Mouse (Mus musculus) MEL (cell line): ENCODE measurements around the gene Prrg2. TPM values are rescaled to one million over a fixed set of nuclear protein-coding genes. Genes with fewer than 3 reads are reported as not detected.

Experiments
- DNase-seq: peaks from one replicate; pipeline ENCODE4 v3.0.0; 2011; ENCODE audit warnings: low read depth, low spot score
- H3K27ac ChIP-seq: 2 replicates; pipeline ENCODE4 v1.5.1; 2012; ENCODE audit warnings: low read depth, mild to moderate bottlenecking, control low read depth, low read length, moderate library complexity; ENCODE audit not compliant: control insufficient read depth
- H3K27me3 ChIP-seq, 2 experiments: fragments of 150-350 bp in 1 of 2; sonication (generic) in 1 of 2; 2 replicates each; pipeline ENCODE4 v1.6.1; 2012; ENCODE audit warnings: low read length in 2 of 2, mild to moderate bottlenecking in 2 of 2, improper control_type of control experiment in 1 of 2, moderate library complexity in 1 of 2; ENCODE audit not compliant: insufficient read depth in 2 of 2, control insufficient read depth in 1 of 2
- H3K36me3 ChIP-seq, 2 experiments: 2 replicates each; pipeline ENCODE4 v1.6.1; 2012 to 2014; ENCODE audit warnings: low read length in 2 of 2, improper control_type of control experiment in 1 of 2, inconsistent platforms in 1 of 2, mild to moderate bottlenecking in 1 of 2; ENCODE audit not compliant: insufficient read depth in 2 of 2, control insufficient read depth in 1 of 2
- H3K4me1 ChIP-seq, 2 experiments: fragments of 150-350 bp in 1 of 2; sonication (generic) in 1 of 2; 2 replicates each; pipeline ENCODE4 v1.6.1; 2012; ENCODE audit warnings: low read length in 2 of 2, improper control_type of control experiment in 1 of 2, mild to moderate bottlenecking in 1 of 2; ENCODE audit not compliant: insufficient read depth in 2 of 2, control insufficient read depth in 1 of 2
- H3K4me3 ChIP-seq, 2 experiments: fragments of 150-350 bp in 1 of 2; sonication (generic) in 1 of 2; 2 replicates each; pipeline ENCODE4 v1.5.1; 2012; ENCODE audit warnings: low read depth in 2 of 2, low read length in 2 of 2, mild to moderate bottlenecking in 2 of 2, moderate library complexity in 2 of 2, control low read depth in 1 of 2, improper control_type of control experiment in 1 of 2; ENCODE audit not compliant: control insufficient read depth in 1 of 2, insufficient read depth in 1 of 2
- H3K79me2 ChIP-seq: 2 replicates; pipeline ENCODE4 v1.6.1; 2012; ENCODE audit warnings: mild to moderate bottlenecking, low read length, moderate library complexity; ENCODE audit not compliant: control insufficient read depth, poor library complexity, insufficient read depth
- H3K9ac ChIP-seq: 2 replicates; pipeline ENCODE4 v1.6.1; 2012; ENCODE audit warnings: low read depth, mild to moderate bottlenecking, control low read depth, low read length, moderate library complexity; ENCODE audit not compliant: control insufficient read depth, poor library complexity, severe bottlenecking
- H3K9me3 ChIP-seq: fragments of 150-350 bp; sonication (generic); replicated peaks from 2 replicates; pipeline ENCODE4 v1.6.1; 2012; ENCODE audit warnings: mild to moderate bottlenecking, low read length, improper control_type of control experiment, moderate library complexity; ENCODE audit not compliant: insufficient read depth
- CHD1 ChIP-seq: IDR thresholded peaks from 2 replicates; pipeline ENCODE4 v1.6.1; 2012; ENCODE audit warnings: low read depth, mild to moderate bottlenecking, inconsistent platforms, low read length, improper control_type of control experiment
- CHD2 ChIP-seq: IDR thresholded peaks from 2 replicates; pipeline ENCODE4 v1.6.1; 2011; ENCODE audit warnings: low read length, improper control_type of control experiment
- CTCF ChIP-seq, 3 experiments: IDR thresholded peaks in 2 of 3; conservative IDR thresholded peaks in 1 of 3; 2 replicates each; pipeline ENCODE4 v1.5.1; 2011 to 2012; ENCODE audit warnings: low read length in 3 of 3, low read depth in 2 of 3, mild to moderate bottlenecking in 2 of 3, improper control_type of control experiment in 1 of 3, inconsistent platforms in 1 of 3, mixed read lengths in 1 of 3, moderate library complexity in 1 of 3; ENCODE audit not compliant: control insufficient read depth in 1 of 3, insufficient read depth in 1 of 3, poor library complexity in 1 of 3, severe bottlenecking in 1 of 3
- EP300 ChIP-seq, 2 experiments: IDR thresholded peaks; 2 replicates each; pipeline ENCODE4 v1.6.1; 2011; ENCODE audit warnings: improper control_type of control experiment in 2 of 2, low read length in 2 of 2, low read depth in 1 of 2, mild to moderate bottlenecking in 1 of 2
- ETS1 ChIP-seq: IDR thresholded peaks from 2 replicates; pipeline ENCODE4 v1.6.1; 2012; ENCODE audit warnings: low read depth, mild to moderate bottlenecking, inconsistent platforms, low read length, improper control_type of control experiment, moderate library complexity
- GABPA ChIP-seq: IDR thresholded peaks from 2 replicates; pipeline ENCODE4 v1.6.1; 2012; ENCODE audit warnings: low read depth, mild to moderate bottlenecking, inconsistent platforms, low read length, improper control_type of control experiment, moderate library complexity
- HCFC1 ChIP-seq: IDR thresholded peaks from 2 replicates; pipeline ENCODE4 v1.6.1; 2012; ENCODE audit warnings: low read depth, mild to moderate bottlenecking, inconsistent platforms, low read length, improper control_type of control experiment, moderate library complexity
- KAT2A ChIP-seq: conservative IDR thresholded peaks from 2 replicates; pipeline ENCODE4 v1.6.1; 2012; ENCODE audit warnings: low read depth, low read length, improper control_type of control experiment, inconsistent platforms
- MAFK ChIP-seq: IDR thresholded peaks from 2 replicates; pipeline ENCODE4 v1.6.1; 2011; ENCODE audit warnings: low read depth, mild to moderate bottlenecking, low read length, improper control_type of control experiment, borderline replicate concordance
- MXI1 ChIP-seq: IDR thresholded peaks from 2 replicates; pipeline ENCODE4 v1.6.1; 2011; ENCODE audit warnings: mild to moderate bottlenecking, low read depth, low read length, improper control_type of control experiment
- MYB ChIP-seq: IDR thresholded peaks from 2 replicates; pipeline ENCODE4 v1.6.1; 2011; ENCODE audit warnings: mild to moderate bottlenecking, low read depth, low read length, improper control_type of control experiment
- MYC ChIP-seq: IDR thresholded peaks from 2 replicates; pipeline ENCODE4 v1.6.1; 2011; ENCODE audit warnings: low read depth, mild to moderate bottlenecking, low read length, improper control_type of control experiment, moderate library complexity
- NELFE ChIP-seq: IDR thresholded peaks from 2 replicates; pipeline ENCODE4 v1.6.1; 2011; ENCODE audit warnings: low read depth, low read length, improper control_type of control experiment
- NRF1 ChIP-seq: IDR thresholded peaks from 2 replicates; pipeline ENCODE4 v1.6.1; 2014; ENCODE audit warnings: low read depth, mild to moderate bottlenecking, inconsistent platforms, low read length, improper control_type of control experiment, moderate library complexity; ENCODE audit not compliant: poor library complexity, insufficient read depth, severe bottlenecking
- POLR2A ChIP-seq, 2 experiments: IDR thresholded peaks; 2 replicates each; pipeline ENCODE4 v1.6.1; 2011 to 2012; ENCODE audit warnings: low read length in 2 of 2, mild to moderate bottlenecking in 2 of 2, control low read depth in 1 of 2, improper control_type of control experiment in 1 of 2, low read depth in 1 of 2, moderate library complexity in 1 of 2; ENCODE audit not compliant: control insufficient read depth in 1 of 2, insufficient read depth in 1 of 2, poor library complexity in 1 of 2
- POLR2AphosphoS5 ChIP-seq: IDR thresholded peaks from 2 replicates; pipeline ENCODE4 v1.6.1; 2012; ENCODE audit warnings: low read depth, borderline replicate concordance, mild to moderate bottlenecking, inconsistent platforms, low read length, moderate library complexity, mixed read lengths
- RAD21 ChIP-seq: IDR thresholded peaks from 2 replicates; pipeline ENCODE4 v1.6.1; 2011; ENCODE audit warnings: mild to moderate bottlenecking, low read depth, low read length, improper control_type of control experiment
- RCOR1 ChIP-seq: IDR thresholded peaks from 2 replicates; pipeline ENCODE4 v1.6.1; 2012; ENCODE audit warnings: low read depth, mild to moderate bottlenecking, inconsistent platforms, low read length, improper control_type of control experiment
- SMC3 ChIP-seq: IDR thresholded peaks from 2 replicates; pipeline ENCODE4 v1.6.1; 2011; ENCODE audit warnings: low read depth, low read length, improper control_type of control experiment
- UBTF ChIP-seq: IDR thresholded peaks from 2 replicates; pipeline ENCODE4 v1.6.1; 2012; ENCODE audit warnings: low read depth, mild to moderate bottlenecking, inconsistent platforms, low read length, improper control_type of control experiment, moderate library complexity, borderline replicate concordance; ENCODE audit not compliant: insufficient read depth
- ZKSCAN1 ChIP-seq: IDR thresholded peaks from 2 replicates; pipeline ENCODE4 v1.6.1; 2012; ENCODE audit warnings: low read depth, mild to moderate bottlenecking, inconsistent platforms, low read length, improper control_type of control experiment, moderate library complexity
- ZNF384 ChIP-seq: IDR thresholded peaks from 2 replicates; pipeline ENCODE4 v1.6.1; 2012; ENCODE audit warnings: low read depth, mild to moderate bottlenecking, inconsistent platforms, low read length, improper control_type of control experiment
- polyA plus RNA-seq, 2 experiments: library from polyadenylated mRNA; stranded (reverse) in 1 of 2; unstranded in 1 of 2; fragments of >175 nt in 1 of 2; fragments of >200 nt in 1 of 2; gene quantifications; 2 replicates each; pipeline versions ENCODE4 v1.2.1 to v1.2.4; 2012; ENCODE audit warnings: low replicate concordance in 2 of 2, low read depth in 1 of 2; ENCODE audit not compliant: insufficient read length in 2 of 2, insufficient read depth in 1 of 2, missing spikeins in 1 of 2
- total RNA-seq: library from RNA; depleted of rRNA; stranded (reverse); fragments of 300-350 nt; gene quantifications from 2 replicates; pipeline ENCODE4 v1.2.3, GENCODE M21; 2012

Gene Prrg2
- total and polyA plus RNA-seq, 3 experiments = 7.5 to 16.9 TPM; not detected in 1

DNA sequence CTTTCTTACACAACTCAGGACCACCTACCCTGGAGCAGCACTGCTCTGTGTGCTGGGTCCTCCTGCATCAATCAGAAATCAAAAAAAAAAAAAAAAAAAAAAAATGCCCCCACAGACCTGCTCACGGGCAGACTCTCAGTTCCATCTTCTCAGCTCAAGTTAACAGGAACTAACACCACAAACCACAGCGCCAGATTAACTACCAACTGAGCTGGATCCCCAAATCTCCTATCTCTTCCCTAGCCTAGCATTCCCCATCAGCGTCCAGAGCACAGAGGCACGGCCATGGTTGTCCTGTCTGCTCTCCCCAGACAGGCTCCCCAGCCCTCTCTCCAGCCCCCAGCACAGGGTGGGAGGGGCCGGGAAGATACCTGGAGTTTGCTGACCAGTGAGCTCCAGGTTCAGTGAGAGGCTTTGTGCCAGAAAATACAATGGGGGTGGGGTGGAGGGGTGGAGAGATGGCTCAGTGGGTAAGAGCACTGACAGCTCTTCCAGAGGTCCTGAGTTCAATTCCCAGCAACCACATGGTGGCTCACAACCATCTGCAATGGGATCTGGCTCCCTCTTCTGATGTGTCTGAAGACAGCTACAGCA is 44.7 kb upstream of the Prrg2 start:
- Histone ChIP-seq H3K27ac (no peak overlapping the region), H3K4me1 (peaks cover 2 to 15% of the 10 kb centered on the region in 2 experiments; a peak in 3 of 4 replicates), H3K9me3 (no peaks in the 10 kb centered on the region), H3K79me2 (no peaks in the 10 kb centered on the region), H3K9ac (no peak overlapping the region), H3K4me3 (no peak overlapping the region), H3K27me3 (no peaks in the 10 kb centered on the region), H3K36me3 (no peaks in the 10 kb centered on the region; a peak in 1 of 4 replicates)
- no peak for TF ChIP-seq RAD21
- no peak for TF ChIP-seq GABPA
- TF ChIP-seq EP300 (IDR thresholded peaks at IDR 0.05; ENCODE audit: low read depth in 1 of 2, low read length in 2 of 2) = no peak
- TF ChIP-seq ETS1 = no peak
- no peak for TF ChIP-seq NRF1
- TF ChIP-seq POLR2A (IDR thresholded peaks at IDR 0.05; ENCODE audit: control insufficient read depth in 1 of 2, insufficient read depth in 1 of 2, low read depth in 1 of 2, low read length in 2 of 2, poor library complexity in 1 of 2) = no peak
- no peak for TF ChIP-seq HCFC1
- TF ChIP-seq RCOR1 = peak; percentile 51; the same call in 1 of the 2 replicates
- no peak for TF ChIP-seq CHD2
- no peak; the same call in 1 of the 2 replicates for TF ChIP-seq SMC3
- TF ChIP-seq MYC = no peak
- no peak for TF ChIP-seq MAFK
- TF ChIP-seq ZNF384 = peak; percentile 90
- TF ChIP-seq NELFE = no peak
- TF ChIP-seq CHD1 = no peak
- DNase-seq = peak; percentile 50

DNA sequence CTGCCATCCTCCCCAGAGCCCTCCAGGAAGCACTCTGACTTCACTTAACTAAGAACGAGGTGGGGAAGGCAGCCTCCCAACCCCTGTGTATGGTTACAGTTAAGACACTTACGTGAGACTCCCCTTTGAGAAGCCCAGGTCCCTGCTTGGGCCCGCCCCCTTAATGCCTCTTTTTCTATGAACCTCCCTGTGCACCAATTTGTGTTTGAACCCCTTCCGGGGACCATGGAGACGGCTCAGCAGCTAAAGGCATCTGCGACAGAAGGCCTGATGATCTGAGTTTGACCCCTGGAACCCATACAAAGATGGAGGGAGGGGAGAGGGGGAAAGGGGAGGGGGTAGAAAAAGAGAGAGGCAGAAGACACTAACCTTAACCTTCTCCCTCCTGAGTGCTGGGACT is 44.0 kb upstream of the Prrg2 start:
- no peaks in the 10 kb centered on the region for H3K27me3 ChIP-seq
- no peaks in the 10 kb centered on the region; a peak in 1 of 4 replicates for H3K36me3 ChIP-seq
- TF ChIP-seq EP300 (IDR thresholded peaks at IDR 0.05; ENCODE audit: low read depth in 1 of 2, low read length in 2 of 2) (no peak), HCFC1 (no peak), ZKSCAN1 (no peak), SMC3 (no peak), RCOR1 (no peak), CTCF (IDR thresholded peaks at IDR 0.05 in 2 of 3, conservative IDR thresholded peaks at IDR 0.05 in 1 of 3; ENCODE audit: control insufficient read depth in 1 of 3, insufficient read depth in 1 of 3, low read depth in 2 of 3, low read length in 3 of 3, poor library complexity in 1 of 3, severe bottlenecking in 1 of 3) (no peak), RAD21 (no peak), MYB (no peak), KAT2A (no peak), MXI1 (no peak), MYC (no peak), UBTF (no peak), ETS1 (no peak), CHD2 (no peak), POLR2A (IDR thresholded peaks at IDR 0.05; ENCODE audit: control insufficient read depth in 1 of 2, insufficient read depth in 1 of 2, low read depth in 1 of 2, low read length in 2 of 2, poor library complexity in 1 of 2) (no peak), ZNF384 (no peak), NELFE (no peak), POLR2AphosphoS5 (no peak)
- H3K79me2 ChIP-seq = no peaks in the 10 kb centered on the region
- peaks cover 2 to 15% of the 10 kb centered on the region in 2 experiments; a peak in 3 of 4 replicates for H3K4me1 ChIP-seq
- H3K4me3 ChIP-seq = no peak overlapping the region
- H3K27ac ChIP-seq = no peak overlapping the region
- H3K9me3 ChIP-seq = no peaks in the 10 kb centered on the region
- H3K9ac ChIP-seq = no peak overlapping the region
- no peak for DNase-seq
